Mouse (Mus musculus) liver, embryonic 14.5 days (tissue): ENCODE data around the gene Ptgs1.

ENCODE experiments used
- CTCF ChIP-seq: IDR thresholded peaks from 2 replicates; pipeline ENCODE4 v1.5.1; 2016; ENCODE audit warnings: antibody characterized with exemption, low read depth, control low read depth
- EP300 ChIP-seq: IDR thresholded peaks from 2 replicates; pipeline ENCODE4 v1.6.1; 2016; ENCODE audit warnings: antibody characterized with exemption, low read depth

- peak; percentile 25 for TF ChIP-seq CTCF
- TF ChIP-seq EP300: peak; percentile 78
These were observed 32.0 kb upstream of the Ptgs1 start for GRCm38 (mm10) chr2:36197919-36198881.
